Mouse (Mus musculus): ENCODE measurements around the gene Zdhhc5. TPM values are rescaled to one million over a fixed set of nuclear protein-coding genes. Genes with fewer than 3 reads are reported as not detected.

Gene Zdhhc5
- polyA plus RNA-seq, 1 experiment from 2014 or later = 22.8 TPM

DNA sequence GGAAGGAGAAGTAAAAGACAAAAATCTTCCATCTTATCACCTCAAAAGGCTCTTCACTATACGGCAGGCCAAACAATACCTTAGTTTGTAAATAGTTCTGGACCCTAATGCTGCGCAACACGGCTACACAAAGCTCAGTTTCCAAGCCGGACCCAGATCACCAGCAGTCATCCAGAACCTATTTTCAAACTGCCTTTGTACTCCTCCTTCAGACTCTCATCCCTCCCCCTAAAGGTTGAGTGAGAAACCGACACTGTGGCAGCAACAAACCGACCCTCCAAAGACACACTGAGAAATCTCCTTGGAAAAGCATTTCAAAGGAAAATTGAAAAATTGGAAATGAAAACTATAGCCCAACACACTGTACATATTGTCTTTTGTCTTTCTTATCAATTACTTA lies 66.6 kb downstream of the Zdhhc5 start:
- H3K9me3 ChIP-seq (replicated peaks) = no peaks in the 10 kb centered on the region
- WGBS = 45% methylated on average over 6 of the region's 6 CpGs
- H3K36me3 ChIP-seq = peaks cover 12% of the 10 kb centered on the region
- H3K4me3 ChIP-seq = peak overlapping the region; percentile 77
- H3K4me1 ChIP-seq = peaks cover 19% of the 10 kb centered on the region
- H3K27ac ChIP-seq (replicated peaks) = peak overlapping the region; percentile 10; the same call in 1 of the 2 replicates
- DNase-seq (ENCODE audit: low spot score) = no peak
- H3K27me3 ChIP-seq (ENCODE audit: low read depth, poor library complexity, severe bottlenecking) = no peaks in the 10 kb centered on the region

DNA sequence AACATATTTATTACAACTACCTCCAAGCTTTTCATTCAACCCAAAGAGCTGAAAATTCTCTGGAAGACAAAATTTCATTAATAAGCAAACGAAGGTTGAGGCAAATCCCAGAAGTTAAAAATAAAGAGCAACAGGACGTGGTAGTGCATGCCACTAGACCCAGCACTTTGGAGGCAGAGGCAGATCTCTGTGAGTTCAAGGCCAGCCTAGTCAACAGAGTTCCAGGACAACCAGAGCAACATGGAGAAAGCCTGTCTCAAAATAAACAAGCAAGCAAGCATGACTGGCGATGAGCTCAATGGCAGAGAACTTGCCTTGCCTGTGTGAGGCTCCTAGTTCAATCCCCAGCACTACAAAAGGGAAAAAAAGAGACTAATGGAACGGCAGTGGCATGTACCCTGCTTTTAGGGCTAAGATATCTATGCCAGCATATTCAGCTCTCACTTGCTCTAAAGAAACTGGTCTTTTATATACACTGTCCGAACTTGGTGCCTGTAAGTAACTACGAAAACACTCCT lies 67.9 kb downstream of the Zdhhc5 start:
- H3K9me3 ChIP-seq (replicated peaks) = no peaks in the 10 kb centered on the region
- H3K27me3 ChIP-seq (ENCODE audit: low read depth, poor library complexity, severe bottlenecking) = no peaks in the 10 kb centered on the region
- no peak overlapping the region for H3K4me3 ChIP-seq
- no peak for DNase-seq (ENCODE audit: low spot score)
- H3K36me3 ChIP-seq = peaks cover 16% of the 10 kb centered on the region
- H3K27ac ChIP-seq (replicated peaks) = no peak overlapping the region
- H3K4me1 ChIP-seq = peaks cover 19% of the 10 kb centered on the region
- 95% methylated on average over 6 of the region's 6 CpGs for WGBS

DNA sequence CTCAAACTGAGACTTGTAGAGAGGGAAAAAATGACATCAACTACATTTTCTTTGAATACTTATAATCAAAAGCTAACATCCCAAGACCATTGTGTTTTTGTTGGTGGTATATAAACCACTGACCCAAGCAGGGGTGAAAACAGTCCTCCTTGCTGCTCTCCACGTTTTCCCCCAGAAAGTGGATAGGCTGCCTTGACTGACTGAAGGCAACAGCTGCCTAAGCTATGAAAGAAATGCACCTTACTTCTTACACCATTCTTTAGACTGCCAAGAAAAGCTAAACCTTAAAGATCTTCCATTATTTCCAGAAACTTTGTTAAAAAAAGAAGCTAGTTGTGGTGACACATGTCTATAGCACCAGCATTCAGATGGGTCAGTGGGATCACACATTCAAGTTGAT lies 68.8 kb downstream of the Zdhhc5 start:
- no peak overlapping the region for H3K27ac ChIP-seq (replicated peaks)
- 87% methylated on average over 1 of the region's 1 CpGs for WGBS

DNA sequence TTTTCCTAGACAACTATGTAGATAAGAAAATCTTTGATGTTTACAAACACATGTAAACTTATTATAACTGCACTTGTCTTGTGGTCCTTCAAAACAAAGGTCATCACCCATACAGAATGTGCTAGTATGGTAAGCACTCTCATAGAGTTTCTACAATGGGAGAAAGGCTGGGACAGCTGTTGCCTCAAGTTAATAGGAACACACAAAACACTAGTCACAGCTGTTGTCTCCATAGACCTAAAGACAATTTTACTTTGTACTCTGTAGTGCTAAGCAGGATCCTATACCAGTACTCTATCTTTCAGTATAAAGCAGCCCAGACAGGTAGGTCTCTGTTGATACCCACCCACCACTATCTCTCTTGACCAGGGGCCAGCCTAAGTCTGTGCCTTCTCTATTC lies 74.1 kb downstream of the Zdhhc5 start:
- Histone ChIP-seq H3K4me1 (peaks cover 35% of the 10 kb centered on the region), H3K27me3 (ENCODE audit: low read depth, poor library complexity, severe bottlenecking) (no peaks in the 10 kb centered on the region), H3K9me3 (replicated peaks) (no peaks in the 10 kb centered on the region), H3K4me3 (no peak overlapping the region), H3K36me3 (peaks cover 13% of the 10 kb centered on the region), H3K27ac (replicated peaks) (no peak overlapping the region)
- DNase-seq (ENCODE audit: low spot score) = no peak

More for the DNA sequence above, 68.8 kb downstream of the Zdhhc5 start:
- H3K9me3 ChIP-seq (replicated peaks) = no peaks in the 10 kb centered on the region
- no peaks in the 10 kb centered on the region for H3K27me3 ChIP-seq (ENCODE audit: low read depth, poor library complexity, severe bottlenecking)
- no peak overlapping the region for H3K4me3 ChIP-seq
- H3K4me1 ChIP-seq = peaks cover 19% of the 10 kb centered on the region
- DNase-seq (ENCODE audit: low spot score) = no peak
- H3K36me3 ChIP-seq = peaks cover 20% of the 10 kb centered on the region

- H3K27me3 ChIP-seq (ENCODE audit: low read depth, poor library complexity, severe bottlenecking) = no peaks in the 10 kb centered on the region
- no peak for DNase-seq (ENCODE audit: low spot score)
- peaks cover 13% of the 10 kb centered on the region for H3K36me3 ChIP-seq
- no peak overlapping the region for H3K4me3 ChIP-seq
- no peaks in the 10 kb centered on the region for H3K9me3 ChIP-seq (replicated peaks)
- peak overlapping the region; percentile 83 for H3K27ac ChIP-seq (replicated peaks)
- peaks cover 57% of the 10 kb centered on the region for H3K4me1 ChIP-seq
- WGBS = 76% methylated on average over 5 of the region's 5 CpGs
Observed at GRCm38 (mm10) chr2:84638428-84639220, 76.4 kb downstream of the Zdhhc5 start.

MicroRNA genes within 50 kb of the gene (microRNA counts, 519-probe panel; counts per million panel counts)
- 9,774 counts per million, percentile 93 among the panel's probes with 10 or more counts for microRNA mmu-miR-130a

Small RNA genes lying within 50 kb of the gene (microRNA-seq; reads per million reads assigned to microRNA genes)
- 37,890 reads per million, percentile 99 among the genes with 10 or more reads in this experiment for gene Mir130a

Other genes starting within 250 kb of the Zdhhc5 start
- gene Tfpi, start 238.4 kb downstream of the Zdhhc5 start, polyA plus RNA-seq (2016; fragmentation: Nextera tagmentation; extraction: Ambion mirVana) = 16.5 and 17.2 TPM in 2 replicates
- gene Ctnnd1, start 64.4 kb downstream of the Zdhhc5 start, polyA plus RNA-seq (2016; fragmentation: Nextera tagmentation; extraction: Ambion mirVana) = 37.5 and 40.9 TPM in 2 replicates
- gene Btbd18, start 56.1 kb downstream of the Zdhhc5 start, polyA plus RNA-seq (2016; fragmentation: Nextera tagmentation; extraction: Ambion mirVana) = 0.22 and 0.47 TPM in 2 replicates
- gene Selenoh, start 44.4 kb downstream of the Zdhhc5 start, polyA plus RNA-seq (2016; fragmentation: Nextera tagmentation; extraction: Ambion mirVana) = 505 and 545 TPM in 2 replicates
- gene Gm28635, start 37.1 kb downstream of the Zdhhc5 start, polyA plus RNA-seq (2016; fragmentation: Nextera tagmentation; extraction: Ambion mirVana) = not detected in 2 replicates
- gene Med19, start 36.8 kb downstream of the Zdhhc5 start, polyA plus RNA-seq (2016; fragmentation: Nextera tagmentation; extraction: Ambion mirVana) = 46.8 and 48.4 TPM in 2 replicates
- 186 and 196 TPM in 2 replicates for gene Tmx2, start 36.0 kb downstream of the Zdhhc5 start, polyA plus RNA-seq (2016; fragmentation: Nextera tagmentation; extraction: Ambion mirVana)
- 51.6 and 52.6 TPM in 2 replicates for gene Clp1, start 12.2 kb upstream of the Zdhhc5 start, polyA plus RNA-seq (2016; fragmentation: Nextera tagmentation; extraction: Ambion mirVana)
- gene Ypel4, start 18.9 kb upstream of the Zdhhc5 start, polyA plus RNA-seq (2016; fragmentation: Nextera tagmentation; extraction: Ambion mirVana) = 8.2 and 14.7 TPM in 2 replicates
- gene Gm19426, start 28.5 kb upstream of the Zdhhc5 start, polyA plus RNA-seq (2016; fragmentation: Nextera tagmentation; extraction: Ambion mirVana) = 9.0 and 10.8 TPM in 2 replicates
- gene Serping1, start 60.3 kb upstream of the Zdhhc5 start, polyA plus RNA-seq (2016; fragmentation: Nextera tagmentation; extraction: Ambion mirVana) = 27.6 and 35.8 TPM in 2 replicates
- gene Ube2l6, start 83.6 kb upstream of the Zdhhc5 start, polyA plus RNA-seq (2016; fragmentation: Nextera tagmentation; extraction: Ambion mirVana) = 33.0 and 34.5 TPM in 2 replicates
- gene Smtnl1, start 107.5 kb upstream of the Zdhhc5 start, polyA plus RNA-seq (2016; fragmentation: Nextera tagmentation; extraction: Ambion mirVana) = 0.20 TPM in 1 of 2 replicates, not detected in the other
- 56.4 and 64.0 TPM in 2 replicates for gene Timm10, start 111.8 kb upstream of the Zdhhc5 start, polyA plus RNA-seq (2016; fragmentation: Nextera tagmentation; extraction: Ambion mirVana)
- gene Slc43a1, start 123.7 kb upstream of the Zdhhc5 start, polyA plus RNA-seq (2016; fragmentation: Nextera tagmentation; extraction: Ambion mirVana) = 22.4 and 26.1 TPM in 2 replicates
- gene Rtn4rl2, start 171.5 kb upstream of the Zdhhc5 start, polyA plus RNA-seq (2016; fragmentation: Nextera tagmentation; extraction: Ambion mirVana) = 1.4 and 1.8 TPM in 2 replicates
- 22.1 and 24.7 TPM in 2 replicates for gene Slc43a3, start 221.4 kb upstream of the Zdhhc5 start, polyA plus RNA-seq (2016; fragmentation: Nextera tagmentation; extraction: Ambion mirVana)

All from midbrain, embryonic 10.5 days (tissue).